Mouse (Mus musculus) bone marrow, adult 2 months (tissue): ENCODE measurements around the gene Cbln3. TPM values are rescaled to one million over a fixed set of nuclear protein-coding genes. Genes with fewer than 3 reads are reported as not detected.

ENCODE experiments used
- H3K27ac ChIP-seq: fragments of 200-500 bp; 2 replicates; pipeline ENCODE4 v1.5.1; 2012; ENCODE audit warnings: low read depth, mild to moderate bottlenecking, control low read depth, inconsistent platforms, low read length; ENCODE audit not compliant: control insufficient read depth, poor library complexity, insufficient read depth
- H3K4me1 ChIP-seq: fragments of 200-500 bp; 2 replicates; pipeline ENCODE4 v1.6.1; 2011; ENCODE audit warnings: low read length; ENCODE audit not compliant: control insufficient read depth, insufficient read depth
- H3K4me3 ChIP-seq: fragments of 200-500 bp; replicated peaks from 2 replicates; pipeline ENCODE3; 2011; ENCODE audit warnings: mild to moderate bottlenecking, low read depth, low read length, control low read depth; ENCODE audit not compliant: control insufficient read depth
- CTCF ChIP-seq: fragments of 200-500 bp; IDR thresholded peaks from 2 replicates; pipeline ENCODE4 v1.5.1; 2011; ENCODE audit warnings: low read length, control low read depth; ENCODE audit not compliant: control insufficient read depth, insufficient read depth
- POLR2A ChIP-seq: fragments of 200-500 bp; IDR thresholded peaks from 2 replicates; pipeline ENCODE4 v1.6.1; 2011; ENCODE audit warnings: low read depth, mild to moderate bottlenecking, control low read depth, low read length, borderline replicate concordance; ENCODE audit not compliant: control insufficient read depth
- WGBS: fragments of 180-500 bp; shearing (Covaris S2); methylation state at CpG from one replicate; pipeline ENCODE4 v1.1.7; 2018; 5-methylcytosine and 5-hydroxymethylcytosine counted together
- polyA plus RNA-seq: library from polyadenylated mRNA; stranded (reverse); fragments of >200 nt; gene quantifications from 2 replicates; pipeline ENCODE4 v1.2.4, GENCODE M21; 2011; ENCODE audit warnings: low replicate concordance; ENCODE audit not compliant: missing spikeins, insufficient read depth, insufficient read length

Gene Cbln3
- polyA plus RNA-seq, 1 experiment: not detected

DNA sequence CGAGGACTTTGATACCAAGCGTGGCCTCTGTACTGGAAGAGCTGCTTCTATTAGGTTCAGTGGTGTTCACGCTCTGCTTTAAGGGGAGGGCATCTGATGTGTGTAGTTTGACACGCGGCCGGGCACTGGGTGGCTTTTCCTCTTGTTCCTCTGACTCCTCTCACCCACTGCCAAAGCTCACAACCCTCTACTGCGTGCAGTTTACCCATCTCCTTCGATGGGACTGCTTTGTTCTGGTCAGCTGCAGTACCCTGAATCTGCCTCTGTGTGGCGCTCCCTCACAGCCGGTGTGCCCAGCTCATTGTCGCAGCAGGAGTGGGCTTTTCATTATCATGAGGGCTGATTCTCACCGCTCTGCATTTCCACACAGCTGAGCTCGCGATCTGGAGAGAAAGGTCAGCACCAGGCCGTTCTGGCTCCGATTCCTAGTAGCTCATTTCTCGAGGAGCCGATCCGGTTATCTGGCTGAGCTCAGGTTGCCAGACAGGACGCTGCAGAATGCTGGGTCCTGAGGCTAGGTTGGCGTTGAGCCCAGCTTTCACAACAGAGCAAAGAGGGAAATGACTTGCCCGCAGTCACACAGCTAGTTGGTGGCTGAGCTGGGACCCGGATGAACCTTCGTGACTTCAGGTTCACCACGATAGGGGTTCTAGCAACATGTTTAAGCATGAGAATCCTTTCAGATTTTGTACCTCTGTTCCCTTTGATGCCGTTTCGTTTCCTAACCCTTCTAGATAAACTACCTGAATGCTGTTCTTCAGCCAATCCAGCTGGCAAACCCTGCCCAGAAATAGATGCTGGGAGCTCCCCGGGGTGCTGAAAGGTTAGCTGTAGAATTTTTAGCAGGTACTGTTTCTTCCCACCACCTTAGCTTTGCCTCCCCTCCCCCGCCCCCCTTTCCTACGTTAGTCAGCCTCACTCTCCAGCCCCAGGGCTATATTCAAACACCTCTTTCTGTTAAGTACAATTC lies 10.2 kb downstream of the Cbln3 start:
- Histone ChIP-seq H3K4me1 (peaks cover 1% of the 10 kb centered on the region; the same call in 1 of the 2 replicates), H3K27ac (no peak overlapping the region), H3K4me3 (peak overlapping the region; percentile 38)
- no peak for TF ChIP-seq POLR2A
- peak; percentile 94 for TF ChIP-seq CTCF
- WGBS: 15% methylated on average over 30 of the region's 30 CpGs

DNA sequence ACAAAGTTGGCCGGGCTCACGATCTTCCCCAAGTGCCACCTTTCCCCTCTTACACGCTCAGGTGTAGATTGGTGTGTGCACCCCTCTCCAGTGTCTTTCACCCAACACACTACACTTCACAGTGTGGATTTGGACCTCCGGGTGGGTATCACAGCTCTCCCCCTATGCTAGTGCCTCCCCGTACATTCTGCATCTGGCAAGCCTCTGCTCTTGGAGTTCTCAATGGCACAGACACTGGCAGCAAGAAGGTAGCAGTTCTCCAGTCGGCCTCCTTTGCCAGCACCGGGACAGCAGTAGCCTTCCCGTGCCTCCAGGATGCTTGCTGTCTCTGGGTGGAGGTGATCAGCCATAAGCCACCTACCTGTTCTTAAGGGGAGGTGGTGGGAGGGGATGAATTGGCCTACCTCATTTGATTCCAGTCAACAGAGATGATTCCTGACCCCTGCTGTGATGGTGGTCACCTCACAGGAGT lies 10.9 kb downstream of the Cbln3 start:
- H3K27ac ChIP-seq: no peak overlapping the region
- peaks cover 1% of the 10 kb centered on the region; the same call in 1 of the 2 replicates for H3K4me1 ChIP-seq
- WGBS: 83% methylated on average over 8 of the region's 8 CpGs
- no peak for TF ChIP-seq POLR2A
- TF ChIP-seq CTCF: no peak
- H3K4me3 ChIP-seq: no peak overlapping the region

DNA sequence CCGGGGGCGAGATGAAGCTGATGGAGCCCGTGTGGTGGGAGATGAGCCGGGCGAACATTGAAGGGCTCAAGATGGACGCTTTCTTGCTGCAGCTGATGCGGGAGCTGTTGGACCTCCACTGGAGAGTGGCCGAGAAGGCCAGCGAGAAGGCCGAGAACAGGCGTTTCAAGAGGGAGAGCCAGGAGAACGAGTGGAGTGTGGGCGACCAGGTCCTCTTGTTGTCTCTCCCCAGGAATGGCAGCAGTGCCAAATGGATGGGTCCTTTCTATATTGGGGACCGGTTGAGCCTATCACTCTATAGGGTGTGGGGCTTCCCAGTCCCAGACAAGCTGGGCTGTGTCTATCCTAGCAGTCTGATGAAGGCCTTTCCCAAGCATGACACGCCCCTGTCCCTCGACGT lies 11.6 kb downstream of the Cbln3 start:
- H3K4me1 ChIP-seq: no peaks in the 10 kb centered on the region
- WGBS: 90% methylated on average over 17 of the region's 17 CpGs
- no peak for TF ChIP-seq POLR2A
- TF ChIP-seq CTCF: no peak

DNA sequence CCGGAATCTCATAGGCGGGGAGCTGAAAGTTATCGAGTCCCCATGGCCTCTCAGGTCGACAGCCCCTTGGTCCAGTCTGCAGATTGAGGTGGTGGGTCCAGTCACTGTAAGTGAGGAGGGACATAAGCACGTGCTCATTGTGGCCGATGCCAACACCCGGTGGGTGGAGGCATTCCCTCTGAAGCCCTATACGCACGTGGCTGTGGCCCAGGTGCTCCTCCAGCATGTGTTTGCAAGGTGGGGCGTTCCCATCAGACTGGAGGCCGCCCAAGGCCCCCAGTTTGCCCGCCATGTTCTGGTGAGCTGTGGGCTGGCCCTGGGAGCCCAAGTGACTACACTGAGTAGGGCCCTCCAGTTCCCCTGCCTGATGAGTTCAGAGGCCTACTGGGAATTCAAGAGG lies 12.2 kb downstream of the Cbln3 start:
- no peak for TF ChIP-seq POLR2A
- TF ChIP-seq CTCF: no peak
- H3K4me1 ChIP-seq: no peaks in the 10 kb centered on the region
- H3K4me3 ChIP-seq: no peak overlapping the region
- 83% methylated on average over 12 of the region's 12 CpGs for whole genome bisulfite sequencing
- no peak overlapping the region for H3K27ac ChIP-seq

More for the DNA sequence above, 11.6 kb downstream of the Cbln3 start:
- Histone ChIP-seq H3K4me3 (no peak overlapping the region), H3K27ac (no peak overlapping the region)

DNA sequence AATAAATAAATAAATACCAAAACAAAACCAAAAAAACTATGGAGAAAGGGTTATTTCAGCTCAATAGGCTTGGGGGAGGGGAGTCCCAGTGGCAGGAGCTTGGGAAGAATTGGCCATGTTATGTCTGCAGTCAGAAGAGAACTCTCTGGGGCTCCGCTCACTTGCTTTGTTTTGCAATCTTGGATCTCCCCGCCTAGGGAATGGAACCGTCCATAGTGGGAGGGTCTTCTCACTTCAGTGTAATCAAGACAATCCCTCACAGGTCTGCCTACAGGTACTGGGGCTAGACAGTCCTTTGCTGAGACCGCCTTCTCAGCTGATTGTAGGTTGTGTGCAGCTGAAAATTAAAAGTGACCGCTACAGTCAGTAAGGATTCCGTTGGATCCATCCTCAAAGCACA lies 14.7 kb downstream of the Cbln3 start:
- 83% methylated on average over 6 of the region's 6 CpGs for WGBS
- no peaks in the 10 kb centered on the region for H3K4me1 ChIP-seq
- TF ChIP-seq CTCF: no peak
- TF ChIP-seq POLR2A: no peak
- no peak overlapping the region for H3K27ac ChIP-seq
- H3K4me3 ChIP-seq: no peak overlapping the region

DNA sequence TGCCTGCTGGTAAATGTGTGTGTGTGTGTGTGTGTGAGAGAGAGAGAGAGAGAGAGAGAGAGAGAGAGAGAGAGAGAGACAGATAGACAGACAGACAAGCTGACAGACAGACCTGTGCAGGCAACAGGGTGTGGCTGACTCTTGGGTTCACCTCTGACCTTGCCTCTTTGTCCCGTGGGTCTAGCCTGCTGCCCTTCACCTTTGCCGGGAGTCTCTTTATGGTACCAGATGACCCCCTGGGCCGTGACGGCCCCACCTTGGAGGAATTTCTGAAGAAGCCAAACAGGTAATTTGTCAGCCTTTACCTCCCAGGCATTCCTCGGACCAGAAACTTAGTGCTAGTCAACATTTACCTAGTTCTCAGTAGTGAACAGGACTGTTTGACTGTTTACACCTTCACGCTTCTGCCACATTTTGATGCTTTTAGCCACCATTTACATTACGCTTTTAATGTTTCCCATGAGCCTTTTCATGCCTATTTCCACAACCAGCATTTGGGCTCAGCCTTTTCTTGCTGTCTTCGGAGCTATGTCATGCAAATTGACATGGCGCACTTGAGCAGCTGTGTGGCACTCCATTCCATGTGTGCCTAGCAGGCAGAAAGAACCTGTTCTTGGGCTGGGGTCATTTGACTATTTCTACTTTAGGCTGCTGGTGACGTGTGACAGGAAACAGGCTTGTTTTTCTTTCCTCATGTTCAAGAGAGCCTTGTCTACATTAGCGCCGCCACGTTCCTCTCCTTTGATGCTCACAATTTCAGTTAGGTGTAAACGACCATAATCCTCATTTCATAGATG lies 15.8 kb downstream of the Cbln3 start:
- Histone ChIP-seq H3K27ac (no peak overlapping the region), H3K4me1 (no peaks in the 10 kb centered on the region), H3K4me3 (no peak overlapping the region)
- 90% methylated on average over 14 of the region's 14 CpGs for WGBS
- no peak for TF ChIP-seq CTCF
- no peak for TF ChIP-seq POLR2A

DNA sequence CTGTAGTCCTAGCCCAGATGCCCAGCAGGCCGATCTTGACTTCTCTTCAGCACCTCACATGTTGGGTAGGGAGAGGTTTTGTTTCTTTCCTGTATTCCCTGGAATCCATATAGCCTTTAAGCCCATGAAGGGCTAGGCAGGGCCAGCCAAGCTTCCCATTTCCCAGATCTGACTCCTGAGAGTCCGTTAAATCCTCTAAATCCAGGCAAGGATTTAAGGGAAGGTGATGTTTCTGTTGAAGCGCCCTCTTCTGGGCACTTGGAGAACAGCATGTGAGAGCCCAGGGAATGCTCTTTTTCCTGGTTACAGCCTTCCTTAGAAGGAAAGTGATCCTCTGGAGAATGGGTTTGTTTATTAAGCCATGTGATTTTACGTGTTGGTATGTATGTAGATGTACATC lies 17.2 kb downstream of the Cbln3 start:
- TF ChIP-seq POLR2A (no peak), CTCF (peak; percentile 34)
- WGBS: 39% methylated on average over 4 of the region's 4 CpGs
- H3K27ac ChIP-seq: no peak overlapping the region
- H3K4me3 ChIP-seq: no peak overlapping the region
- no peaks in the 10 kb centered on the region for H3K4me1 ChIP-seq

DNA sequence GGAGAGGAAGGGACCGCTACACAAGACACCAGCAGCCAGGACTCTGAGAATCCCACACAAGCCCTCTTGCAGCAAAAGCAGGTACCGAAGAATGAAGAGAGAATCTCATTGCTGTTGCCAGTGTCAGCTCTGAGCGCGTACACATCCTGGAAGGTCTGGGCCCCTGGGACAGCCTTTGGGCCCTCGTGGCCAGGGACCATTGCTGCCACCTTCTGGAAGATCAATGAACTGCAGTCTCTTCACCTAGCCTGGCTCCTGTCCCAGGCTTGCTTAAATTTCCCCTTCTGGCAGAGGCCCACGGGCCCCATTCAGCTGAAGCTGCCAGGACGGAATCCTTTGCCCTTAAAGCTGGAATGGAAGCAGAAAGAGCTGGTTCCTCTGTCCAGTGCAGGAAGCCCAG lies 20.4 kb downstream of the Cbln3 start:
- TF ChIP-seq POLR2A: no peak
- TF ChIP-seq CTCF: peak; percentile 83
- 34% methylated on average over 7 of the region's 7 CpGs for WGBS

More for the DNA sequence above, 20.4 kb downstream of the Cbln3 start:
- Histone ChIP-seq H3K4me3 (no peak overlapping the region), H3K4me1 (no peaks in the 10 kb centered on the region), H3K27ac (no peak overlapping the region)
